Mouse (Mus musculus) left cerebral cortex, adult 9 months (tissue): Measurements from ENCODE around the gene Chic2.

Experiments used
- DNase-seq, 2 experiments: peaks; one replicate each; pipeline ENCODE4 v3.0.0; 2022; ENCODE audit warnings: low spot score in 2 of 2

The Chic2 gene

GRCm38 (mm10) chr5:75067125-75067756 lies 22.7 kb upstream of the Chic2 start:
- no peak for DNase-seq

GRCm38 (mm10) chr5:75066715-75067114 lies 22.1 kb upstream of the Chic2 start:
- no peak for DNase-seq

DNA sequence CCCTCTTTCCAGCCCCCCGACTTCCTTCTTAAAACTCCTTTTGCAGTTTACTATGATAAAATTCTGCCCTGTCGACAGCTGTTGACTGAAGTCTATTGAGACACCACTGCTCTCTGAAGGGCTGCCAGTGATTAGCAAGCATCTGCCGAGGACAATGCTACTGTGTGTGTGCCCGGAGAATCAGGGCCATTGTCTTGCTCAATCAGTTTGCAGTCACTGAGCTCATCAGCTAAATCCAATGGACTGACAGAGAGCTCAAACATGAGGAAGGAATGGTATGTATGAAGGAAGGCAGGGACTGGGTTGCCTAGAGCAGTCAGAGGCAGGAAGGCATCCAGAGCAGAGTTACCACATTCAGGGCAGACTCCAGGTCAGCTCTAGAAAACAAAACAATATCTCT lies 18.6 kb upstream of the Chic2 start:
- no peak for DNase-seq

- no peak for DNase-seq
Observed at GRCm38 (mm10) chr5:75051109-75051508, 6.5 kb upstream of the Chic2 start.

DNA sequence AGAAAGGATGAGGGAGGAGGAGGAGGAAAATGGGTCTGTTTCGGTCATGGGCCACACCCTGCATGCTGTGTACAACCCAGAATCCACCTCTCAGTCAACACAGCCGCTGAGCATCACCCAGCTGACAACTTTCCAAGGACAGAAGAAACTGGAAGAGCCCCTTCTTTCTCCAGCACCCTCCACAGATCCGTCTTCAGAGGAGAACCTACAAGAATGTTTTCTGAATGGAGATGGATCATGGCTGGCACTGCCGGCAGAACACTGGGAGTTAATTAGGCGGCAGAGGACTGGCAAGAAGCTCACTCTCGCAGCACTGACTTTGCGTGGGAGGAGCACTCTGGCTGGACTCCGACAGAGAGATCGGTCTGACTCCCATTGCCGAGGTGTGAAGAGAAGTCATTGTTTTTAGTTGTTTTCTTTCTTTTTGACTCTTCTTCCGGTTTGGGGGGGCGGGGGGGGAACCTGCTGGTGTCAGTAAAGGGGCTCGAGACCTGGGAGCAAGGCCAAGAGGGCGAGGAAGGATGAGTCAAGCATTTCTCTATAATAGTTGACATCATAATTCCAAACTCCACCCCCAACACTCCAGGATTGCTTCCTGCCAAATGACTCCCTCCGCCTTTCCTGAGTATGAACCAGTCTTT lies 2.2 kb upstream of the Chic2 start:
- DNase-seq = peak in 1 of 2 experiments; percentile 41

DNA sequence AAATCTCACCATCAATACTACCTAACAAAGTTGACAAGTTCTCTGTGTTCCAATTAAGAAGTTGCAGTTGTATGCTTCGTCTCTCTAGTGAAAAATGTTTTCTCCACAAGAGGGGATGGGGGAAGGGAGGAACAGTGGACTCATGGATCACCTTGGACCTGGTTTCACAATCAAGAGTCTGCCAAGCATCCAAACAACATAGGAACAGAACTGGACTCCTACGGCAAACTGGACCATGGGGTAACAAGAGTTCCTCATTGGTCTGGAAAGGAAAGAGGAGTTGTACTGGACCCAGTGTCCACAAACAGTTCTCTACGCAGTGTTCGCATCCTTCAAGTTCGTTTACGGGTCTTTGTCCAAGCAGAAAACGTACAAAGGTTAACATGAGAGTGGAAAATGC lies 797 bp upstream of the Chic2 start:
- DNase-seq = no peak

- no peak for DNase-seq
Observed at GRCm38 (mm10) chr5:75043621-75044301, 813 bp downstream of the Chic2 start.

DNA sequence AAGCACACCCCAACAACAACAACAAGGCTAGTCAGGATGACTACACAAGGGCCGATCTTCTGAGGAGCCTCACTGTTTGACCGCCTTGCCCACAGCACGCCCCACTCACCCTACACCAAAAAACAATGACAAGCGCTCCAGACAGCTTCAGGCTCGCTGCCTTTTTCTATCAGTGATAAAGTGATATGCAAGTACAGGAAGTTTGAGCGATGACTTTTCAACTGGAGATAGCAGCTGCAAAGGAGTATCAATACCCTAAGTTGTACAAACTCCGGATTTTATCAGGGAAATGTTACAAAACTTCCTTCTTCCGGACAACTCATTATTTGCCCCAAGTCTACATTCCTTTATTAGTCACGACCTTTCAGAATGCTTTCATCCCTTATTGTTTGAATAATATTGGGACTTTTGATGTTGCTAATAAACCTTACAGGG lies 1.5 kb downstream of the Chic2 start:
- no peak for DNase-seq

DNA sequence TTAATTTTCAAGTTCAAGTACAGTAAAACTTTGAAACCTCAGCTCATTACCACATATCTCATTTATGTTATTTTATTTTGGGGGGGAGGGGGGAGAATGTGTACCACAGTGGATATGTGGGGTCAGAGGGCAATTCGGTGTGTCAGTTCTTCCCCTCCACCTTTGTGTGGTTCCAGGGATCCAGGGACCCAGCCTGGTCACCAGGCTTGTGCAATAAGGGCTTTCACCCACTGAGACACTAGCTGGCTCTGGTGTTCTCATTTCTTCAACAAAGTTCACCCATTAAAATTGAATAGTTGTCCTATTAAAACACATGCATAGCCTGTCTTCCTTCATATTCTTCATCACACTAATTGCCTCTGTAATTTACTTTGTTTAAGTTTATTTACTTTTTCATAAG lies 5.3 kb downstream of the Chic2 start:
- DNase-seq = no peak

DNA sequence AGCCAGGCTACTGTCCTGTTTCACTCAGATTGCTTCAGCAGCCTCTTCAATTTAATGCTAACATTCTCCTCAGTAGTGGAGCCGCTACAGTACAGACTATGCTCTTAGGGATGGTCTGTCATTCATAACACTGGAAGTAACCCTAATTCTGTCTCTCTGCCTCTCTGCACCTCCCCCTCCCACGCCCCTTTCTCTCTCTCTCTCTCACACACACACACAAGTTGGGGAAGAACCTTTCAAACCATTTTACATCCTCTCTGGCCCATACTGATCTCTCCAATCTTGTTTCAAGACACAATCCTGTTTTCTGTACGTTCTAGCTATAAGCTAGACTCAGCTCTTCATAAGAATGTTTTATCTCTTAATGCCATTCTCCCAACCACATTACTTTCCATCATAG lies 9.1 kb downstream of the Chic2 start:
- DNase-seq = no peak

GRCm38 (mm10) chr5:75014768-75015167 lies 29.8 kb downstream of the Chic2 start:
- DNase-seq = no peak

DNA sequence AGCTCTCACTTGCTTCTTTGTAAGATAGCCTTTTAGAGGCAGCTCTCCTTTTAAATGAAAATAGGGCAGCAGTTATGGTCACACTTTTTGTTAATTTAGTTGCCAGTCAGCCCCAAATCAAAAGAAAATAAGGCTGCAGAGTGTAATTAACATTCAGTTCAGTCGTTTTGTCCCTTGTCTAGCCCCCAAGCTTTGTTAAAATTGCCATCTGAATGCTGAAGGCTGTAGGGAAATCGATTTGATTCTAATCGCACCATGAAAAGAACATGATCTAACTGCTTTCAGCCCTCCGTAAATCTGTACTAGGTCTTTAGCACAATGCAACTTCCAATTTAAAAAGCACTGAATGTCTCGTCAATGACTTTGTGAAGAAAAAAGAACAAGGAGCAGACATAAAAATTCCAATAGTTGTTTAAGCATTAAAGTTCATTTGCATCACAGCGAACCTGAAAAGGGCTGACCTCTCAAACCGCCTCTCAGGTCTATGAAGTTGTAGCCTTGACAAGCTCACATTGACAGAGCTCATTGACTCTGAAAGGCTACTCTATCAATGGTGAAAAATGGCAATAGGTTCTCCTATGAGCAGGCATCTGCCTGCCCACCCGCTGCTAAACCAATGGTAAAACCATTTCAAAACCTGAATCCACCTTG lies 31.7 kb downstream of the Chic2 start:
- no peak for DNase-seq

- DNase-seq = no peak
Observed at GRCm38 (mm10) chr5:75011985-75012738, 32.4 kb downstream of the Chic2 start.

GRCm38 (mm10) chr5:75004755-75005154 lies 39.8 kb downstream of the Chic2 start:
- DNase-seq = no peak

DNA sequence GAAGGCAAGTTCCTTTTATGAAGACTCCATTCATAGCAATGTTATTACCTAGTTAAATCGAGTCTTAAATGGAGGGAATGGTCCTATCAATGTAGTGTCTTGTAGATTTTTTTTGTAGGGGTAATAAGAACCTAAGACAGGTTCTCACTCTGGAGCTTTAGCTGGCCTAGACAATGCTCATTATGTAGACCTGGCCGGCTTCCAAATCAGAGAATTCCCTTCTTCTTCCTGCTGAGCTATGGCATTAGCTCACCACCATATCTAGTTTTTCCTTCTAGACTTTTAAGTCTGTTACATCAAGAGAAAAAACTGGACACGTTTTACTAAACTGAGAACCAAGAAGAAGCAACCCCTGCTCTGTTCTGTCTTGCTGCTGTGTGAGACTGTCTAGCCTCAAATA lies 42.5 kb downstream of the Chic2 start:
- no peak for DNase-seq

- peak in 1 of 2 experiments; percentile 22 for DNase-seq
Observed at GRCm38 (mm10) chr5:74998716-74999512, 45.7 kb downstream of the Chic2 start.

DNA sequence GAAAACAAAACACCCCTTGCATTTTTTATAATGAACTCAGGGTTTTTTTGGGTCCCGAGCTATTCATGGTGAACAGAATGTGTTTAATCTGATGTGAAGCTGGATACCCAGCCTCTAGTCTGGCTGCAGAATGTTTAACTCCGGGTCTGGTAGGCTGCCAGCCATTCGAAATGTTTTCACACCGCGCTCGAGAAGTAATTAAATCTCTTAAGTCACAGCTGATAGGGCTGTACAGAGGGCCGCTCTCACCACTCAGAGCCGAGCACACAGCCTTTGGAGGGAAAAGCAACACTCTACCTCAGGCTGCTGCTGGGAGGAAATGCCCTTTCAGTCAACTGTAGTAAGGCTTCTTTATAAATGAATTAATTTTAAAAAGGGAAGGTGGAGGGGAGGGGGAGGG lies 49.6 kb downstream of the Chic2 start:
- peak in 1 of 2 experiments; percentile 24 for DNase-seq

GRCm38 (mm10) chr5:74984101-74984500 lies 60.5 kb downstream of the Chic2 start:
- DNase-seq = no peak

GRCm38 (mm10) chr5:74980574-74980973 lies 64.0 kb downstream of the Chic2 start:
- DNase-seq = no peak

DNA sequence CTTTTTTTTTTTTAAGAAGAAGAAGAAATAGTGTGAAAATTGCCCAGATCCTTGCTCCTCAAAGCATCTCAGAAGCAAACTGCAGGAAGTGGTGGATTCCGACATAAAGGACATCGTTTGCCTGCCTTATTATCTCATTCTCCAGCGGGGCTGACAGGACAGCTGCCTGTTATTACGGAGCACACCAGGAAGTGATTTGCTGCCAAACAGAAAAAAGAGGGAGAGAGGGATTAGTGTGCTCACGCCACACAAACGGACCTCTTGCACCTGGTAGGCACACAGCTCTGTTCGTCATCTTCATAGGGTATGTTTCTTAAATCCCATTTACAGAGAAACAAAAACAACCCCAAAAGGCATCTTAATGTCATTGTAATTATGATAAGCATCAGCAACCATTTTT lies 64.4 kb downstream of the Chic2 start:
- no peak for DNase-seq

GRCm38 (mm10) chr5:74979586-74979985 lies 65.0 kb downstream of the Chic2 start:
- no peak for DNase-seq
